Mouse (Mus musculus) lung, postnatal 14 days (tissue): ENCODE measurements at regions not wholly inside any gene's neighbourhood (a gene's known extent, or its start where the extent isn't known, plus 50 kb on each side); places are given as distances from the start of the nearest gene placed in this dataset.
A peak's percentile ranks its signal among the peaks of the same experiment; 100 is the strongest.

Experiments
- DNase-seq: peaks from one replicate; pipeline ENCODE4 v3.0.0; 2021

GRCm38 (mm10) chr2:174532671-174533363, 59.9 kb upstream of the Prelid3b start:
- DNase-seq = peak; percentile 46

GRCm38 (mm10) chr2:174540717-174541116, 67.8 kb upstream of the Prelid3b start:
- DNase-seq = no peak

- DNase-seq = peak; percentile 7
These were observed 74.3 kb upstream of the Prelid3b start for GRCm38 (mm10) chr2:174547207-174547606.

GRCm38 (mm10) chr2:174547701-174548100, 74.8 kb upstream of the Prelid3b start:
- DNase-seq = no peak

- DNase-seq = no peak
These were observed 75.9 kb upstream of the Prelid3b start for GRCm38 (mm10) chr2:174548776-174549175.

GRCm38 (mm10) chr2:174555778-174556177, 82.9 kb upstream of the Prelid3b start:
- DNase-seq = no peak

- no peak for DNase-seq
These were observed 81.4 kb upstream of the Zfp831 start for GRCm38 (mm10) chr2:174561828-174562429.

GRCm38 (mm10) chr2:174563917-174564316, 79.4 kb upstream of the Zfp831 start:
- no peak for DNase-seq

GRCm38 (mm10) chr2:174564817-174565216, 78.5 kb upstream of the Zfp831 start:
- no peak for DNase-seq

GRCm38 (mm10) chr2:174565891-174566290, 77.4 kb upstream of the Zfp831 start:
- no peak for DNase-seq

- no peak for DNase-seq
These were observed 76.6 kb upstream of the Zfp831 start for GRCm38 (mm10) chr2:174566752-174567151.

- no peak for DNase-seq
These were observed 68.4 kb upstream of the Zfp831 start for GRCm38 (mm10) chr2:174574804-174575507.

- no peak for DNase-seq
These were observed 67.8 kb upstream of the Zfp831 start for GRCm38 (mm10) chr2:174575546-174575945.

GRCm38 (mm10) chr2:174580906-174581703, 62.2 kb upstream of the Zfp831 start:
- no peak for DNase-seq

- no peak for DNase-seq
These were observed 59.1 kb upstream of the Zfp831 start for GRCm38 (mm10) chr2:174584272-174584671.
